Mouse (Mus musculus) heart, embryonic 16.5 days (tissue): Measurements from ENCODE around the gene Chrnb4. TPM values are rescaled to one million over a fixed set of nuclear protein-coding genes. Genes with fewer than 3 reads are reported as not detected.

ENCODE experiments used
- ATAC-seq: fragments of 200-750 bp; cut with Nextera tagmentation; replicated peaks from 2 replicates; pipeline ENCODE4 v1.8.0; 2017; ENCODE audit warnings: moderate number of reproducible peaks; ENCODE audit not compliant: insufficient read depth, low FRiP score; ENCODE audit errors: extremely low read depth
- H3K27ac ChIP-seq: fragments of 300-500 bp; sonication (generic); 2 replicates; pipeline ENCODE4 v1.5.1; 2014; ENCODE audit warnings: mild to moderate bottlenecking, low read length, control low read depth, moderate library complexity
- H3K27me3 ChIP-seq: fragments of 300-500 bp; sonication (generic); 2 replicates; pipeline ENCODE4 v1.6.1; 2014; ENCODE audit warnings: low read length, mixed read lengths; ENCODE audit not compliant: control insufficient read depth, insufficient read depth
- H3K36me3 ChIP-seq: fragments of 300-500 bp; sonication (generic); 2 replicates; pipeline ENCODE4 v1.6.1; 2014; ENCODE audit not compliant: control insufficient read depth, insufficient read depth
- H3K4me1 ChIP-seq: fragments of 300-500 bp; sonication (generic); 2 replicates; pipeline ENCODE4 v1.6.1; 2014; ENCODE audit warnings: low read length, mixed read lengths; ENCODE audit not compliant: control insufficient read depth, insufficient read depth
- H3K4me2 ChIP-seq: fragments of 300-500 bp; sonication (generic); 2 replicates; pipeline ENCODE4 v1.6.1; 2014; ENCODE audit warnings: low read depth, mild to moderate bottlenecking, control low read depth, low read length
- H3K4me3 ChIP-seq: fragments of 300-500 bp; sonication (generic); 2 replicates; pipeline ENCODE4 v1.5.1; 2014; ENCODE audit warnings: mild to moderate bottlenecking, control low read depth, low read length
- H3K9ac ChIP-seq: fragments of 300-500 bp; sonication (generic); 2 replicates; pipeline ENCODE4 v1.6.1; 2014; ENCODE audit warnings: low read length, control low read depth
- H3K9me3 ChIP-seq: fragments of 300-500 bp; sonication (generic); replicated peaks from 2 replicates; pipeline ENCODE4 v1.6.1; 2016; ENCODE audit warnings: low read length; ENCODE audit not compliant: control insufficient read depth
- WGBS: fragments of 180-500 bp; shearing (Covaris S2); extraction: QIAGEN DNeasy Blood & Tissue Kit; methylation state at CpG from one replicate; pipeline ENCODE4 v1.1.7; 2014; 5-methylcytosine and 5-hydroxymethylcytosine counted together
- polyA plus RNA-seq: library from polyadenylated mRNA; unstranded; fragments of >200 nt; fragmentation: Nextera tagmentation; extraction: Ambion mirVana; gene quantifications from 2 replicates; pipeline ENCODE4 v1.2.1, GENCODE M21; 2015

The Chrnb4 gene
- polyA plus RNA-seq, 1 experiment from 2014 or later, result 0.29 TPM

- H3K9ac ChIP-seq, result no peak overlapping the region
- H3K27ac ChIP-seq, result no peak overlapping the region
- H3K4me1 ChIP-seq, result no peaks in the 10 kb centered on the region
- no peaks in the 10 kb centered on the region for H3K27me3 ChIP-seq
- no peak overlapping the region for H3K4me2 ChIP-seq
- WGBS, result 36% methylated on average over 3 of the region's 3 CpGs
- H3K9me3 ChIP-seq, result no peaks in the 10 kb centered on the region
- H3K4me3 ChIP-seq, result no peak overlapping the region
- H3K36me3 ChIP-seq, result no peaks in the 10 kb centered on the region
- ATAC-seq, result no peak
Measured at GRCm38 (mm10) chr9:54995645-54996044, 52.9 kb downstream of the Chrnb4 start.

- Histone ChIP-seq H3K36me3 (no peaks in the 10 kb centered on the region), H3K9me3 (no peaks in the 10 kb centered on the region), H3K9ac (no peak overlapping the region), H3K4me3 (no peak overlapping the region), H3K27me3 (no peaks in the 10 kb centered on the region), H3K4me2 (no peak overlapping the region), H3K27ac (no peak overlapping the region), H3K4me1 (no peaks in the 10 kb centered on the region)
- no peak for ATAC-seq
- 55% methylated on average over 3 of the region's 3 CpGs for WGBS
Measured at GRCm38 (mm10) chr9:54994381-54994780, 54.2 kb downstream of the Chrnb4 start.

DNA sequence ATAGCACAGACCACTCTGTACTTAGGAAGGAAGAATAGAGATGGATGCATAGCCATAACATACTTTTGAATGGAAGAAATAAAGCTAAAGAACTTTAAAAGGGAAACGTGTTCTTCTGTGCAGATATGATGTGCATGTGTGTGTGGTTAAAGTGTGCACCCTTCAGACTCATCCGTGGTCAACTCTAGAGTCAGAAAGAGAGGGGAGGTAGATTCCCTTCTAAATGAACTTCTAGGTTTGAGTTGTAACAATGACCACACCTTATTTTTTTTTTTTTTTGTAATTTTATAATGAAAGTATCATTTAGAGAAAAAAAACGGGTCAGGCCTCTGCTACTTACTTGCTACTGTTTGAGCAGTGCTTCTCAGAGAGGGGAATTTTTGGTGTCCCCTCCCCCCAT, 58.2 kb downstream of the Chrnb4 start:
- H3K9ac ChIP-seq, result no peak overlapping the region
- ATAC-seq, result no peak
- WGBS, result 73% methylated on average over 3 of the region's 3 CpGs

DNA sequence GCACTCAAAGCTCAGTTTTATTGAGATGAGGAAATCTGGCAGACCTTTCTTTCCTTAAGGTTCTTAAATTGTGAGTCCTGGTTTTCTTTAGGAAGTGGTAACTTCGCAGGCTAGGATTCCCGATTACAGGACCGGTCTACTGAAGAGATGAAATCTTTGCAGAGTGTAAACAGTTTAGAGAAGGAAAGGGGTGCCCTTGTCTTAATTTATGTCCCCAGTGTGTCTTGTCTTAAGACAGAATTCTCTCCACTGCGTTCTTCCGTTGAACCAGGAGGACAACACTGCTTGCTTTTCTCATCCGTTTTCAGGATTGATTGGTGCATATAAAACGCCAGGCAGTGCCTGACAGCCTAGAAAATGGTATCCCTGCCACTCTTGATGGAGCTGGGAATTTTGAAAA, 66.2 kb downstream of the Chrnb4 start:
- ATAC-seq, result no peak

More for the DNA sequence above, 58.2 kb downstream of the Chrnb4 start:
- H3K27ac ChIP-seq, result no peak overlapping the region
- no peaks in the 10 kb centered on the region for H3K27me3 ChIP-seq
- no peak overlapping the region for H3K4me3 ChIP-seq
- no peaks in the 10 kb centered on the region for H3K36me3 ChIP-seq
- H3K4me2 ChIP-seq, result no peak overlapping the region
- no peaks in the 10 kb centered on the region for H3K4me1 ChIP-seq
- no peaks in the 10 kb centered on the region for H3K9me3 ChIP-seq

DNA sequence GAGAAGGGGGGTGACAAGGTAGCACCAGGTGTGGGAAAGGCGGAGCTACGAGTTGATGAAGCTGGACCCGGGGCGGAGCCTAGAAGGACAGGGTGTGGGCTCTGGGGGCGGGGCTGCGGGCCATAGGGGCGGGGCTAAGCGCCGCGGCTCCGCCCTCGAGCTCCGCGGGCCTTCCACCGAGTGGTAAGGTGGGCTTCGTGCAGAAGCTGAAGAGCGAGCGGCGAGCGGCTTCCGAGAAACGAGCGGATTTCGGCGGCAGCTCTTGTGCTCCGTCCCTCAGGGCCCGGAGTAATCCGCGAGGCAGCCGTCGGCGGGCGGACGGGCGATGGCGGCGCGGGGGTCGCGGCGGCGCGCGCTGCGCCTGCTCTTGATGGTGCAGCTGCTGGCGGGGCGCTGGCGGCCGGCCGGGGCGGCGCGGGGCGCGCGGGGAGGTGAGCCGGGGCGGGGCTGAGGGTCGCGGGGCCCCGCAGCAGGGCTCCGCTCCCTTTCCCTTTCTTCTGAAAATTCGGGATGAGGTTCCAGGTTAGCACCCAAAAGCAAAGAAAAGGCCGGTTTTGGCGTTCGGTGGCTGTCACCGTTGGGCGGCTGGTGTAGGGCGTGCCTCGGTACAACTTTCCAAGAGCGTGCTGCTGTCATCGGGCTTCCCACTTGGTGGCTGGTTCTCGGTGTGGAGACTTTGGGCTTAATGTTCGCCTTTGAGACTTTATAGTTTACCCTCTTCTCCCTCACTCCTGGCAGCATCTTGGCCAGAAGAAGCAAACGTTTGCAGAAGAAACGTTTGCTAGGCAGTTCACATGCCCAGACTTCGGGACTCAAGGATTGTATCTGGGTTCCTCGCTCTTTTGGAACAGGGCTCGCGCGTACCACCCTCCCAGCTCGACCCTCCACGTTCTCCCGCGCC, 67.0 kb downstream of the Chrnb4 start:
- Histone ChIP-seq H3K9ac (peak overlapping the region; percentile 67), H3K4me1 (peaks cover 7% of the 10 kb centered on the region), H3K27me3 (peaks cover 36% of the 10 kb centered on the region), H3K4me2 (peak overlapping the region; percentile 99), H3K27ac (no peak overlapping the region), H3K36me3 (no peaks in the 10 kb centered on the region), H3K4me3 (peak overlapping the region; percentile 73), H3K9me3 (no peaks in the 10 kb centered on the region)
- peak; percentile 41 for ATAC-seq
- under 1% methylated on average over 83 of the region's 85 CpGs for WGBS

More for the DNA sequence above, 66.2 kb downstream of the Chrnb4 start:
- Histone ChIP-seq H3K9me3 (no peaks in the 10 kb centered on the region), H3K4me1 (peaks cover 7% of the 10 kb centered on the region), H3K4me3 (peak overlapping the region; percentile 73), H3K36me3 (no peaks in the 10 kb centered on the region), H3K4me2 (peak overlapping the region; percentile 99), H3K27ac (no peak overlapping the region), H3K9ac (no peak overlapping the region), H3K27me3 (peaks cover 36% of the 10 kb centered on the region)
- WGBS, result 15% methylated on average over 7 of the region's 7 CpGs

DNA sequence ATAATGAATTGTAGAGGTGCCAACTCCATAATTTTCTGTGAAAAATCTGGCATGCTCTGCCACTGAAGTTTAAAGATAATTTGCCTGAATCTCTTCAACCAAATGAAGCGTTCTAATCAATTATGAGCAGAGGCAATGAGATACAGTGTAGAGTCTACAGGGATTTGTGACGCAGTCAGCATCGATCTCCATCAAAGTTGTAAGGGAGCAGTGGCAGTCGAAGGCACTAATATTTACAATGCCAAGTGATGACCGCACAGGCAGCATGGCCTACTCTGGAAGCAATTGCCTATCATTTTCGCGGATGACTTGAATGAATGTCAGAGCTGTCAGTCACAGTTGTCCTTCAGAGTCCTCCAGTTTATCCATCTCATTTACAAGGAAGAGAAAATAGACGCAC, 67.9 kb downstream of the Chrnb4 start, which contains the start of gene Chrna5:
Gene Chrna5, plus strand, starts transcription at position 207 of the 400 bp plus-strand sequence.
- Histone ChIP-seq H3K4me1 (peaks cover 7% of the 10 kb centered on the region), H3K9ac (peak within 1 kb of the TSS; percentile 67), H3K36me3 (no peaks in the 10 kb centered on the region), H3K4me3 (peak within 1 kb of the TSS; percentile 73), H3K27me3 (peaks cover 36% of the 10 kb centered on the region), H3K4me2 (peak within 1 kb of the TSS; percentile 99), H3K27ac (no peak within 1 kb of the TSS), H3K9me3 (no peaks in the 10 kb centered on the region)
- no peak for ATAC-seq
- 65% methylated on average over 8 of the region's 8 CpGs for WGBS

Other genes with a start within 250 kb of the Chrnb4 start
- 19.2 and 20.4 TPM in 2 replicates for gene Ireb2, start 185.0 kb downstream of the Chrnb4 start, polyA plus RNA-seq
- 1.7 and 2.1 TPM in 2 replicates for gene Hykk, start 131.5 kb downstream of the Chrnb4 start, polyA plus RNA-seq
- 214 and 239 TPM in 2 replicates for gene Psma4, start 98.0 kb downstream of the Chrnb4 start, polyA plus RNA-seq
- gene AY074887, start 97.8 kb downstream of the Chrnb4 start, polyA plus RNA-seq, result 0.83 and 0.87 TPM in 2 replicates
- 0.09 TPM in 1 of 2 replicates, not detected in the other for gene Chrna5, start 67.9 kb downstream of the Chrnb4 start, polyA plus RNA-seq
- 0.20 and 0.26 TPM in 2 replicates for gene Chrna3, start 22.2 kb downstream of the Chrnb4 start, polyA plus RNA-seq
- gene Ube2q2, start 100.1 kb upstream of the Chrnb4 start, polyA plus RNA-seq, result 21.2 and 28.8 TPM in 2 replicates
- 55.3 and 56.7 TPM in 2 replicates for gene Fbxo22, start 160.1 kb upstream of the Chrnb4 start, polyA plus RNA-seq